Mouse (Mus musculus): Measurements from ENCODE around the gene Sgpp1. TPM values are rescaled to one million over a fixed set of nuclear protein-coding genes. Genes with fewer than 3 reads are reported as not detected.

Sgpp1 gene
- total and polyA plus RNA-seq, 2 experiments from 2014 or later, result 17.4 to 38.7 TPM

GRCm38 (mm10) chr12:75742101-75742500 is 6.6 kb upstream of the Sgpp1 start:
- H3K27ac ChIP-seq (ENCODE audit: low read depth, low read length), result no peak overlapping the region
- DNase-seq (no peak), ATAC-seq (no peak)
- H3K9ac ChIP-seq, result no peak overlapping the region
- no peaks in the 10 kb centered on the region for H3K36me3 ChIP-seq (ENCODE audit: insufficient read depth)
- WGBS, result 79% methylated on average over 5 of the region's 5 CpGs
- H3K4me1 ChIP-seq (ENCODE audit: insufficient read depth), result no peaks in the 10 kb centered on the region
- H3K9me3 ChIP-seq (ENCODE audit: low read length), result no peaks in the 10 kb centered on the region
- H3K27me3 ChIP-seq (ENCODE audit: insufficient read depth, low read length), result no peaks in the 10 kb centered on the region
- no peak for TF ChIP-seq CTCF (IDR thresholded peaks at IDR 0.05; ENCODE audit: low read depth)
- H3K4me2 ChIP-seq (ENCODE audit: low read depth), result no peak overlapping the region
- H3K4me3 ChIP-seq (ENCODE audit: low read depth, low read length), result no peak overlapping the region

- 0 out of 2 replicates have a peak overlapping the region, but pooled peaks have one; percentile 21 for H3K27ac ChIP-seq (ENCODE audit: low read depth, low read length)
- no peaks in the 10 kb centered on the region for H3K36me3 ChIP-seq (ENCODE audit: insufficient read depth)
- WGBS, result 70% methylated on average over 2 of the region's 2 CpGs
- no peaks in the 10 kb centered on the region for H3K27me3 ChIP-seq (ENCODE audit: insufficient read depth, low read length)
- no peak overlapping the region for H3K4me3 ChIP-seq (ENCODE audit: low read depth, low read length)
- no peaks in the 10 kb centered on the region for H3K4me1 ChIP-seq (ENCODE audit: insufficient read depth)
- ATAC-seq (peak; percentile 54; the same call in 1 of the 2 replicates), DNase-seq (no peak)
- no peak overlapping the region for H3K9ac ChIP-seq
- no peak overlapping the region for H3K4me2 ChIP-seq (ENCODE audit: low read depth)
- H3K9me3 ChIP-seq (ENCODE audit: low read length), result no peaks in the 10 kb centered on the region
- no peak for TF ChIP-seq CTCF (IDR thresholded peaks at IDR 0.05; ENCODE audit: low read depth)
Measured at GRCm38 (mm10) chr12:75741273-75741672, 5.7 kb upstream of the Sgpp1 start.

DNA sequence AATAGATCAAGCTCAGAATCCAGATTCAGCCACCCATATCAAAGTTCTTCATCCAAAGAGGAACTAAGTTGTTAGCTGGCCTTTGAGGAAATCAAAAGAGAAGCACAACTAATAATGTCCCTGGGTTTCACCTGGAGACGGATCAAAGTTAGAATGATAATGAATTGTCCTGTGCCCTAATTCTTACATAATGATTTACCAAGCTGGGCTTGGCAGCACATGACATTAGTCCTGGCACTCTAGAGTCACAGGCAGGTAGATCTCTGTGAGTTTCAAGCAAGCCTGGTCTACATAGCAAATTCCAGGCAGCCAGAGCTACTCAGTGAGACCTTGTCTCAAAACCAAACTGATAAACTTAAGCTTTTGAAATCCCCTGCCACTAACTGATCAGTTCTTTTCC is 4.9 kb upstream of the Sgpp1 start:
- Histone ChIP-seq H3K27me3 (ENCODE audit: insufficient read depth, low read length) (no peaks in the 10 kb centered on the region), H3K4me1 (ENCODE audit: insufficient read depth) (no peaks in the 10 kb centered on the region), H3K9ac (no peak overlapping the region), H3K4me3 (ENCODE audit: low read depth, low read length) (no peak overlapping the region), H3K36me3 (ENCODE audit: insufficient read depth) (no peaks in the 10 kb centered on the region), H3K9me3 (ENCODE audit: low read length) (no peaks in the 10 kb centered on the region), H3K27ac (ENCODE audit: low read depth, low read length) (no peak overlapping the region), H3K4me2 (ENCODE audit: low read depth) (no peak overlapping the region)
- TF ChIP-seq CTCF (IDR thresholded peaks at IDR 0.05; ENCODE audit: low read depth), result no peak
- ATAC-seq (no peak), DNase-seq (no peak)
- WGBS, result 76% methylated on average over 1 of the region's 1 CpGs

GRCm38 (mm10) chr12:75739611-75740010 is 4.1 kb upstream of the Sgpp1 start:
- Histone ChIP-seq H3K27ac (ENCODE audit: low read depth, low read length) (no peak overlapping the region), H3K27me3 (ENCODE audit: insufficient read depth, low read length) (no peaks in the 10 kb centered on the region), H3K9me3 (ENCODE audit: low read length) (no peaks in the 10 kb centered on the region), H3K9ac (no peak overlapping the region), H3K36me3 (ENCODE audit: insufficient read depth) (no peaks in the 10 kb centered on the region), H3K4me2 (ENCODE audit: low read depth) (no peak overlapping the region), H3K4me3 (ENCODE audit: low read depth, low read length) (no peak overlapping the region), H3K4me1 (ENCODE audit: insufficient read depth) (no peaks in the 10 kb centered on the region)
- WGBS, result 35% methylated on average over 2 of the region's 2 CpGs
- TF ChIP-seq CTCF (IDR thresholded peaks at IDR 0.05; ENCODE audit: low read depth), result no peak
- no peak for ATAC-seq
- no peak for DNase-seq

- Histone ChIP-seq H3K27ac (ENCODE audit: low read depth, low read length) (no peak overlapping the region), H3K27me3 (ENCODE audit: insufficient read depth, low read length) (no peaks in the 10 kb centered on the region), H3K4me3 (ENCODE audit: low read depth, low read length) (peak overlapping the region; percentile 79; the same call in 1 of the 2 replicates), H3K36me3 (ENCODE audit: insufficient read depth) (no peaks in the 10 kb centered on the region), H3K9me3 (ENCODE audit: low read length) (no peaks in the 10 kb centered on the region), H3K4me2 (ENCODE audit: low read depth) (peak overlapping the region; percentile 92), H3K4me1 (ENCODE audit: insufficient read depth) (peaks cover 19% of the 10 kb centered on the region), H3K9ac (no peak overlapping the region)
- TF ChIP-seq CTCF (IDR thresholded peaks at IDR 0.05; ENCODE audit: low read depth), result no peak
- 62% methylated on average over 4 of the region's 4 CpGs for WGBS
- no peak for ATAC-seq
- DNase-seq, result no peak
Measured at GRCm38 (mm10) chr12:75736296-75736695, 767 bp upstream of the Sgpp1 start.

GRCm38 (mm10) chr12:75734891-75735245 is 661 bp downstream of the Sgpp1 start:
- TF ChIP-seq CTCF (IDR thresholded peaks at IDR 0.05; ENCODE audit: low read depth), result no peak
- Histone ChIP-seq H3K27me3 (ENCODE audit: insufficient read depth, low read length) (no peaks in the 10 kb centered on the region), H3K9me3 (ENCODE audit: low read length) (no peaks in the 10 kb centered on the region), H3K27ac (ENCODE audit: low read depth, low read length) (peak overlapping the region; percentile 82), H3K9ac (peak overlapping the region; percentile 90), H3K4me1 (ENCODE audit: insufficient read depth) (peaks cover 20% of the 10 kb centered on the region), H3K4me3 (ENCODE audit: low read depth, low read length) (peak overlapping the region; percentile 79), H3K4me2 (ENCODE audit: low read depth) (peak overlapping the region; percentile 92), H3K36me3 (ENCODE audit: insufficient read depth) (no peaks in the 10 kb centered on the region)
- no peak for ATAC-seq
- DNase-seq, result no peak
- 2% methylated on average over 17 of the region's 17 CpGs for WGBS

GRCm38 (mm10) chr12:75734167-75734566 is 1.4 kb downstream of the Sgpp1 start:
- DNase-seq (no peak), ATAC-seq (no peak)
- Histone ChIP-seq H3K4me2 (ENCODE audit: low read depth) (peak overlapping the region; percentile 92), H3K4me3 (ENCODE audit: low read depth, low read length) (peak overlapping the region; percentile 79), H3K27me3 (ENCODE audit: insufficient read depth, low read length) (no peaks in the 10 kb centered on the region), H3K27ac (ENCODE audit: low read depth, low read length) (no peak overlapping the region), H3K9me3 (ENCODE audit: low read length) (no peaks in the 10 kb centered on the region), H3K9ac (no peak overlapping the region), H3K36me3 (ENCODE audit: insufficient read depth) (no peaks in the 10 kb centered on the region), H3K4me1 (ENCODE audit: insufficient read depth) (peaks cover 20% of the 10 kb centered on the region)
- no peak for TF ChIP-seq CTCF (IDR thresholded peaks at IDR 0.05; ENCODE audit: low read depth)
- WGBS, result 14% methylated on average over 10 of the region's 10 CpGs

Measured in forebrain, postnatal 0 days (tissue).